ENCODE assay signal across 7 mouse cellular contexts in the genomic region with DNA sequence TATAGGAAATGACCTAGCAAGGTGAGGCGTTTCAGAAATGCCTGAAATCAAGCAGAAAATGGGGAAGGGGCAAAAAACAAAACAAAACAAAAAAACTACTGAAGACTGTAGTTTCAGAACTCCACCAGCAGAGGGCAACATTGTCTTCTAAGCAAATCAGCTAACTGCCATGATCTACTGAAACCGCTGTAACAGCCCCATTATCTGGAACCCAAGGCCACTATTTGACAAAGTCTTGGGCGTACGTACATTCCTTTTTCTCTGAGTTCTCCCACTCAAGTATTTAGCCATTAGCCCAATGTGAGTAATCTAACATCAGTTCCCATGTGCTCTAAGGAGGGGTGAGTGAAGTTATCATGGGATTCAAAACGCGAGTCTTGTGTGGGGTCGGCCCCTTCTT. TPM values are rescaled to one million over a fixed set of nuclear protein-coding genes. Genes with fewer than 3 reads are reported as not detected.
DNase-seq lines count a peak whose midpoint lies in the region; ATAC-seq and TF ChIP-seq lines count a peak whose summit lies in the region.

No protein-coding gene starts in this region.

- no peaks in the 10 kb centered on the region for H3K4me1 ChIP-seq in kidney, postnatal 0 days (replicated peaks; ENCODE audit: insufficient read depth, low read length)
- H3K4me1 ChIP-seq in kidney, embryonic 14.5 days (ENCODE audit: control insufficient read depth, insufficient read depth, low read length), result no peaks in the 10 kb centered on the region
- peaks cover 49% of the 10 kb centered on the region for H3K4me1 ChIP-seq in E14TG2a.4 (replicated peaks; ENCODE audit: low read depth, low read length)
- no peaks in the 10 kb centered on the region for H3K4me1 ChIP-seq in bone marrow, adult 2 months (ENCODE audit: control insufficient read depth, insufficient read depth, low read length)

- H3K27me3 ChIP-seq in kidney, postnatal 0 days (ENCODE audit: insufficient read depth, low read length), result no peaks in the 10 kb centered on the region
- no peaks in the 10 kb centered on the region for H3K27me3 ChIP-seq in kidney, embryonic 14.5 days (ENCODE audit: control insufficient read depth, insufficient read depth, low read length)
- no peaks in the 10 kb centered on the region for H3K27me3 ChIP-seq in E14TG2a.4 (ENCODE audit: insufficient read depth, low read length)

- peak; percentile 76 for DNase-seq in kidney, postnatal 0 days (ENCODE audit: low spot score)
- DNase-seq in forelimb bud, embryonic 11.5 days (ENCODE audit: low read depth, low spot score), result peak; percentile 52
- DNase-seq in lung, postnatal 14 days, result peak; percentile 51
- DNase-seq in thymus, postnatal 25 days, result peak; percentile 38

- WGBS in kidney, postnatal 0 days, result 60% methylated on average over 7 of the region's 7 CpGs
- 57% methylated on average over 7 of the region's 7 CpGs for WGBS in kidney, embryonic 14.5 days
- WGBS in bone marrow, adult 2 months, result 37% methylated on average over 7 of the region's 7 CpGs

- H3K27ac ChIP-seq in kidney, postnatal 0 days, result no peak overlapping the region
- no peak overlapping the region for H3K27ac ChIP-seq in kidney, embryonic 14.5 days (ENCODE audit: low read depth, low read length)
- H3K27ac ChIP-seq in bone marrow, adult 2 months (ENCODE audit: control insufficient read depth, insufficient read depth, low read depth, low read length, poor library complexity), result no peak overlapping the region

- peak; percentile 86 for TF ChIP-seq CTCF in kidney, postnatal 0 days (IDR thresholded peaks at IDR 0.05; ENCODE audit: low read depth)
- peak; percentile 73 for TF ChIP-seq CTCF in E14TG2a.4 (conservative IDR thresholded peaks at IDR 0.05; ENCODE audit: low read length)
- peak; percentile 13; the same call in 1 of the 2 replicates for TF ChIP-seq CTCF in bone marrow, adult 2 months (IDR thresholded peaks at IDR 0.05; ENCODE audit: control insufficient read depth, insufficient read depth, low read length)

- H3K9ac ChIP-seq in kidney, postnatal 0 days (ENCODE audit: low read depth, low read length), result no peak overlapping the region
- H3K9ac ChIP-seq in kidney, embryonic 14.5 days (ENCODE audit: low read depth, low read length), result no peak overlapping the region

- ATAC-seq in kidney, postnatal 0 days (replicated peaks; ENCODE audit: low FRiP score, low read depth), result no peak
- ATAC-seq in kidney, embryonic 14.5 days (ENCODE audit: low FRiP score, low TSS enrichment), result no peak

- H3K36me3 ChIP-seq in kidney, postnatal 0 days (ENCODE audit: insufficient read depth, low read length), result no peaks in the 10 kb centered on the region
- no peaks in the 10 kb centered on the region for H3K36me3 ChIP-seq in kidney, embryonic 14.5 days (ENCODE audit: control insufficient read depth, insufficient read depth, low read length)
- H3K36me3 ChIP-seq in E14TG2a.4 (ENCODE audit: insufficient read depth, low read length), result no peaks in the 10 kb centered on the region

- H3K4me2 ChIP-seq in kidney, postnatal 0 days (ENCODE audit: low read length), result no peak overlapping the region
- H3K4me2 ChIP-seq in kidney, embryonic 14.5 days (replicated peaks; ENCODE audit: low read depth, low read length), result no peak overlapping the region

- TF ChIP-seq POLR2A in bone marrow, adult 2 months (IDR thresholded peaks at IDR 0.05; ENCODE audit: borderline replicate concordance, control insufficient read depth, low read depth, low read length), result no peak

- no peaks in the 10 kb centered on the region for H3K9me3 ChIP-seq in kidney, postnatal 0 days (replicated peaks; ENCODE audit: low read length)
- no peaks in the 10 kb centered on the region for H3K9me3 ChIP-seq in kidney, embryonic 14.5 days (ENCODE audit: control insufficient read depth, low read length)
- H3K9me3 ChIP-seq in E14TG2a.4 (ENCODE audit: low read length), result no peaks in the 10 kb centered on the region

- H3K4me3 ChIP-seq in kidney, postnatal 0 days (replicated peaks; ENCODE audit: low read depth, low read length), result no peak overlapping the region
- no peak overlapping the region for H3K4me3 ChIP-seq in kidney, embryonic 14.5 days (ENCODE audit: low read length)
- no peak overlapping the region for H3K4me3 ChIP-seq in E14TG2a.4 (replicated peaks; ENCODE audit: low read length)
- H3K4me3 ChIP-seq in bone marrow, adult 2 months (replicated peaks; ENCODE audit: control insufficient read depth, low read depth, low read length), result no peak overlapping the region

RNA-seq across cellular contexts. Expression of gene Cxcr1, which starts 11.4 kb away (rescaled TPM):
- not detected in 2 replicates for polyA plus RNA-seq in kidney, postnatal 0 days (2015; fragmentation: Nextera tagmentation; extraction: Ambion mirVana)
- polyA plus RNA-seq in kidney, embryonic 14.5 days (2014; fragmentation: Nextera tagmentation; extraction: Ambion mirVana), result not detected in 2 replicates
- polyA plus RNA-seq in bone marrow, adult 2 months (2011; ENCODE audit: insufficient read depth, insufficient read length, low replicate concordance, missing spikeins), result 2.7 TPM in 1 of 2 replicates, not detected in the other

RNA-seq across cellular contexts. Expression of gene Arpc2, which starts 30.0 kb away (rescaled TPM):
- 487 TPM in 2 replicates for polyA plus RNA-seq in kidney, postnatal 0 days (2015; fragmentation: Nextera tagmentation; extraction: Ambion mirVana)
- 378 and 417 TPM in 2 replicates for polyA plus RNA-seq in kidney, embryonic 14.5 days (2014; fragmentation: Nextera tagmentation; extraction: Ambion mirVana)
- polyA plus RNA-seq in bone marrow, adult 2 months (2011; ENCODE audit: insufficient read depth, insufficient read length, low replicate concordance, missing spikeins), result 95.9 and 150 TPM in 2 replicates

RNA-seq across cellular contexts. Expression of gene Cxcr2, which starts 52.1 kb away (rescaled TPM):
- polyA plus RNA-seq in kidney, postnatal 0 days (2015; fragmentation: Nextera tagmentation; extraction: Ambion mirVana), result 0.30 and 0.51 TPM in 2 replicates
- 0.10 TPM in 1 of 2 replicates, not detected in the other for polyA plus RNA-seq in kidney, embryonic 14.5 days (2014; fragmentation: Nextera tagmentation; extraction: Ambion mirVana)
- 5.0 and 26.1 TPM in 2 replicates for polyA plus RNA-seq in bone marrow, adult 2 months (2011; ENCODE audit: insufficient read depth, insufficient read length, low replicate concordance, missing spikeins)

Comparison
In these comparisons a context has a peak if more than half of its experiments do, and no peak if none do; other contexts are left out.
1. CTCF ChIP-seq: peak in every context shown above with its lines; median percentile 86 in kidney, postnatal 0 days; 73 in E14TG2a.4; 13 in bone marrow, adult 2 months.